Mouse (Mus musculus) thymus, postnatal 36 days (tissue): ENCODE measurements around the gene Dhdh.
"Not testable (repeated sequence)": the region's sequence is repeated elsewhere in the genome, so short reads cannot be mapped to it uniquely, and the experiment has no call there.

ENCODE experiments used
- DNase-seq, 2 experiments: peaks; one replicate each; pipeline ENCODE4 v3.0.0; 2022; ENCODE audit warnings: mixed read lengths in 2 of 2

Dhdh gene

DNA sequence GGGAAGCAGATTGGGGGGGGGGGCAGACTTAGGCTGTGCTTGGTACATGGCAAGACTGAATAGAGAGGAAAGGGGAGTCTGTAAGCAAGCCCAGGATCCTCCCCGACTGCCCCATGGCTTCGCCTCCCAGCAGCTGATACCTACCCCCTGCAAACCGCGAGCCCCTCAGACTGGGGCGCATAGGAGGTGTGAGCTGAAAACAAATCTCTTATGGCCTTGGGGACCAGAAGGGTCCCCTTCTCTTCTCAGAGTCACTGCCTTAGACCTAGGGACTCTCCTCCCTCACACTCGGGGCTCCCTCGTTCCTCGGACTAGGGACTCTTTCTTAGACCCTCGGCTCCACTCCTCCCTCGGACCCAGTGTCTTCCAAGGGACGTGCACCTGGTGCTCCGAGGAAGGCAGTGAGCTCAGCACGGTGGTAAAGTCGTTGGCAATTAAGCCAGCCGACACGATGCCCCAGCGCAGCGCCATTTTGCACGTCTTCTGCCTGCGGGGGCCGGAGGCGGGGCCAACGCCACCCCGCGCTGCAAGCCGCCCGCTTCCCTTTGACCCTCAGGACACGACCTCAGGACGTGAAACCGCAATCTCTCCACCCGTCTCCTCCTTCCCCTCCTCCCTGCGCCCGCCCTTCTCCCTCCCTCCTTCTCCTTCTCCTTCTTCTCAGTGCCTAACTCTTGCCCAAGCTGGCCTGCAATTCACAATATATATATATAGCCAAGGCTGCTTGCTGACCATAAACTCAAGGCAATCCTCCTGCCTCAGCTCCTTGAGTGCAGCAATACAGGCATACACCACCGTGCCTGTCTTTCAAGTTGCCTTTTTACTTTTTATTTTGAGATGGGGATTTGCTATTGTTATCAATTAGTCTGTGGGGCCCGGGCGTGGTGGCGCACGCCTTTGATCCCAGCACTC, at the start of gene Dhdh:
Gene Dhdh (minus strand): TSS at position 513 of the 912 bp plus-strand sequence.
- peak; percentile 38 to 41 for DNase-seq

DNA sequence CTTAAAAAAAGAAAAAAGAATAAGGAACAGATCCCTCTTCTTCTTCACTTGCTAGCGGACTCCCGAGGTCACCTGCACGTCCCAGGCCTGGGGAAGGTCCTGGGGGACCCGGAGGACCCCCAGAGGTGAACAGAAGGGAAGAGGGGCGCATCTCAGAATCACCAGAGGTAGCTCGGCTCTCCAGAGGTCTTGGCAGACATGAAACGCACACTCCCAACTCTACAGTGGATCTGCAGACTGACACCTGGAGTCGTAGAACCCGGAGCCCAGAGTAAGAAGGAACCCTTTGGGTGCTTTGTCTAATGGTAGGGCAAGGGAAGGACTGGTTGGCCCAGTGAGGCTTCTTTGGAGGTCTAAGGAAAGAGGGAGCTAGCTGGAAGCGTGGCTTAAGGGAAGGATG, 49.0 kb upstream of the Dhdh start:
- no peak for DNase-seq

DNA sequence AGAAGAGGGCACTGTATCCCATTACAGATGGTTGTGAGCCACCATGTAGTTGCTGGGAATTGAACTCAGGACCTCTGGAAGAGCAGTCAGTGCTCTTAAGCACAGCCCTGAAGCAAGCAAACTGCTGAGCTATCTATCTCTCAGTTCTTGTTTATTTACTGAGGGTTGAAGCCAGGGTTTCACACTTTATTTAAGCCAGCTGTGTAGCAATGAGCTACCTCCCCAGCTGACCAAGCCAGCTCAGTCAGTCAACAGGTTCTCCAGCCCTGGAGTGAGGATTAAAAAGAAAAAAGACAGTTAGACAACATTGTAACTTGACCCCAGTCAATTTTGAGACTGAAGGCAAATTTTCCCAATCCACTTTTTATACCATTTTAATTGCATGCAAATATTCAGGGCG, 47.1 kb upstream of the Dhdh start:
- no peak for DNase-seq

DNA sequence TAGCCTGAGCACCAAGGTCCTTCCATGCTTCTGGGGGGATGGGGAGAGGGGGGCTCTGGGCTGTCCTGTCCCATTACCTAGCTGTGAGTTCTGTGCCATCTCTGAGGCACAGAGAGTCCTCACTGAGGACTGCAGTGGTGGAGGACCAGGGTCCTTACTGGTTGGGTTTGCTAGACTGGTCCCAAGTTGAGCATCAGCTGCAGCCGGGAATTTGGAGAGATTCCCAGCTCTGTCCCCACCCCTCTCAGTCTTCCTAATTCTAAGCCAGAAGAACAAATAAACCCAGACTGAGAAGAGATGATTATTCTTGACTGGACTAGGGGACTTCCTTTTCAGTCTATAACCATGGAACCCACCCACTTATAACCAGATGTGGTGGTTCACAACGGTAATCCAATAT, 42.0 kb upstream of the Dhdh start:
- DNase-seq, result no peak

DNA sequence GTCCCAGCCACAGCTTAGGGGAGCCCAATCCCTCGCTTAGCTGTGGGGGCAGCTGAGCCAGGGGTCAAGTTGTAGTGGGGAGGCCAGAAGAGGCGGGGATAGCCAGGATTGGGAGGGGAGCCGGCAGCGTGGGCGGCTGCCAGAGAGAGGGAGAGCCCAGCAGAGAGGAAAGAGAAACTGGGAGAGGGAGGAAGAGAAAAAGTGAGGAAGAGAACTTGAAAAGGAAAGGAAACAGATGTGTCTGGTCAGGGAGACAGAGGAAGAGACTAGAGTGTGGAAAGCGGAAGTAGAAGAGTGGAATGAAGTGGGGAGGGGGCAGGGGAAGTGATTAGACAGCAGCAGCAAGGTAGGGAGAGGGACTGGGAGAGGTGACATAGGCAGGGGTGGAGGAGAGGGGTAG, 40.9 kb upstream of the Dhdh start:
- DNase-seq, result no peak

DNA sequence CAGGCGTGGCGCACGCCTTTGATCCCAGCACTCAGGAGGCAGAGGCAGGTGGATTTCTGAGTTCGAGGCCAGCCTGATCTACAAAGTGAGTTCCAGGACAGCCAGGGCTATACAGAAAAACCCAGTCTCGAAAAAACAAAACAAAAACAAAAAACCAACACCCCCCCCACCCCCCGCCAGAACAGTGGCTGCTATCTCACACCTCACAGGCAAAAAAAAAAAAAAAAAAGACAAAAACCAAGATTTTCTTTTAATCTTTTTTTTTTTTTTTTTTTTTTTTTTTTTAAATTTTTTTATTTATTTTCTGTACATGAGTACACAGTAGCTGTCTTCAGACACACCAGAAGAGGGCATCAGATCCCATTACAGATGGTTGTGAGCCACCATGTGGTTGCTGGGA, 38.6 kb upstream of the Dhdh start:
- DNase-seq, result not testable (repeated sequence)

DNA sequence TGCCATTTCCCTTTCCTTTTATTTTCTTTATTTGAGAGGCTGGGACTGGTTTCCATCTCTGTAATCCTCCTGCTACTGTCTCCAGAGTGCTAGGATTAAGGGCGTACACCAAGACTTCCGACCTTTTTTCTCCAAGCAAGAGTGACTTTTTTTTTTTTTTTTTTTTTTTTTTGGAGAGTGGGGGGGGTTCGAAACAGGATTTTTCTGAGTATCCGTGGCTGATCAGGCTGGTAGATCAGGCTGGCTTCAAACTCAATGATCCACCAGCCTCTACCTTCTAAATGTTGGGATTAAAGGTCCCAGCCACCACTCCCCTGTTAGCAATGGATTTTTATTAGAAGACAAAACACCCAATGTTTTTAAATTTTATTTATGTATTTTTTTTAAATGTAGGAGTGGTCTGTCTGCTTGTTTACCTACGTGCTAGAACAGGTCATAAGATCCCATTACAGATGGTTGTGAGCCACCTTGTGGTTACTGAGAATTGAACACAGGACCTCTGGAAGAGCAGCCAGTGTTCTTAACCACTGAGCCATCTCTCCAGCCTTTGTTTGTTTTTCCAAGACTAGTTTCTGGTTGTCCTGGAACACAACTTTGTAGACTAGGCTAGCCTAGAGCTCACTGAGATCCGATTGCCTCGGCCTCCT, 38.0 kb upstream of the Dhdh start:
- peak in 1 of 2 experiments; percentile 19 for DNase-seq

DNA sequence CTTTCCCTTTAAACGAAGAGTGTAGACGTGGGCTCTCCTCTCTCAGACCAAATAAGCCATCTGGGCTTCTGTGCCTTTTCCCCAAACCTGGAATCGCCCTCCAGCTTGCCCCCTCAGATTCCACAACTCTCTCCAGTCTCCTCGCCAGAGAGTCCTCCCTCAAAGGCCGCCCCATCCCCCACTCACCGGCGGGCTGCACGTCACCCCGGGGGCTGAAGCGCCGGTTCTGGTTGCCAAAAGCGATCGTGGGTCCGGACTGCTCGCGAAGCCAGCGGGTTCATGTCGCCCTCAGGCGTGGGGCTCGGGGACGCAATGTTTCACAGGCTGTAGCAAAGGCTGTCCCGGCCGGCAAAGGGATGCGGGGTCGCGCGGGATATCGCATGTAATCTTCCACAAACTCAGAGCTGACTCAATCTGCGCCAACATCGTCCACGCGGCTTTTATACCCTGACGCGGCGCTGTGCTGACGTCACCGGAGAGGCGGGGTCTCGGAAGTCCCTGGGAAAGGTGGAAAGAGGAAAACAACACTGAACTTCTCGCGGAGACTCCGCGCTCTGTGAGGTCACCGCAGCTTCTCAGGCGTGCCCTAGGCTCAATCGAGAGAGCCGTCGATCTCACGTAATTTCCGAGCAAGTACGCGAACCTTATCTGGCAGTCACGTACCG, 37.3 kb upstream of the Dhdh start, which contains the start of the genes Ppp1r15a and Plekha4:
Gene Ppp1r15a (minus strand): TSS at position 460 of the 665 bp plus-strand sequence.
Gene Plekha4 (plus strand): TSS at position 522 of the 665 bp plus-strand sequence.
- DNase-seq, result peak; percentile 94 to 97

DNA sequence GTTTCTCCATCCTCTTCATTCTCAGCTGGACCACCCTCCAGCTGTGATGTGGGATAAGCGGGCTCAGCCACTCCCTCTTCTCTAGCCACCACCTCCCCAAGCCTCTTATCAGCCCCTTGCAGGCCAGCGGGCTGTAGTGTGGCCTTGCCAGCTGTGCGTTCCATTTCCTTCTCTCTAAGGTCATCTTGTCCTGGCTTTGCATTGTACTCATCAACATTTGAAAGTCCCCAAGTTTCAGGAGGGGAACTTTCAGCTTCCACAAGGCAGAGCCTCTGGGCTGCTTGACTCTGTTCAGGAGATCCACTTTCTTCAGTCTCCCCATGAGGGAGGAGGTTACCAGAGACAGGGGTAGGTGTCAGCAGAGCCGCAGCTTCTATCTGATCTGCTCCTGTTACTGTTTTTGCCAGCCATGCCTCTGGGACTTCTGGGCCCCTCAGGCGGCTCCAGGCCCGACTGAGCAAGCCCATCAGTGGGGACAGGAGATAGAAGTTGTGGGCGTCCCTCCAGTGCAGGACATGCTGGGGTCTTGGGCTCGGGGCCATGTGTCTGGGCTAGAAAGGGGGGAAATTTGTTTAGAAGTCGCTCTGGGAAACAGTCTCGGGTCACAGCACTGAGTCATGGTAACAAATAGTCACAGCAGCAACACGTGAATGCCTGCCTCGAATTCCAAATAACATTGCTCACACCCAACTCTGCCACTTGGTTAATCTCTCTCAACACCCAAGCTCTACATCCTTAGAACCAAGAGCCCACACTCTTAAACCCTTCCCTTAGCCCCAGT, 36.4 kb upstream of the Dhdh start:
- DNase-seq, result no peak

DNA sequence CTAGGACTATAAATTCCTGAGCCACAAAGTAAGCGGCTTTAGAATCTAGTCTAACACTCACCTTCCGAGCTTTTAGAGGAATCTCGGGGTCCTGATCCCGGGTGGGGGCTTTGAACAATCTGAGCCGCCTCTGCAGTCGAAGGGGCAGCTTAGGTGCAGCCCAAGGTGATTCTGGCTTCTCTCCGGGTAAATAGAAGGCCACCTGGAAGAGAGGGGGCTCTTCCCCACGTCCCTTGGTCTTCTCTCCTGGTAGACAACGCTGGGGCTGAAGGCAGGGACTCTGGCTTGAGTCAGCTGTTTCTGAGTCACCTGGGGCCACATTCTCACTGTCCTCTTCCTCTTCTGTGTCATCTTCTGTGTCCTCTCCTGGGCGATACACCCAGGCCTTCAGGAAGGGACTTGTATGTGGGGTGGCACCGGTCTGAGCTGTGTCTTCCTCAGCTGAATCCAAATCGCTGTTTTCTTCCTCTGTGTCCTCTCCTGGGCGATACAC, 35.1 kb upstream of the Dhdh start:
- no peak for DNase-seq

DNA sequence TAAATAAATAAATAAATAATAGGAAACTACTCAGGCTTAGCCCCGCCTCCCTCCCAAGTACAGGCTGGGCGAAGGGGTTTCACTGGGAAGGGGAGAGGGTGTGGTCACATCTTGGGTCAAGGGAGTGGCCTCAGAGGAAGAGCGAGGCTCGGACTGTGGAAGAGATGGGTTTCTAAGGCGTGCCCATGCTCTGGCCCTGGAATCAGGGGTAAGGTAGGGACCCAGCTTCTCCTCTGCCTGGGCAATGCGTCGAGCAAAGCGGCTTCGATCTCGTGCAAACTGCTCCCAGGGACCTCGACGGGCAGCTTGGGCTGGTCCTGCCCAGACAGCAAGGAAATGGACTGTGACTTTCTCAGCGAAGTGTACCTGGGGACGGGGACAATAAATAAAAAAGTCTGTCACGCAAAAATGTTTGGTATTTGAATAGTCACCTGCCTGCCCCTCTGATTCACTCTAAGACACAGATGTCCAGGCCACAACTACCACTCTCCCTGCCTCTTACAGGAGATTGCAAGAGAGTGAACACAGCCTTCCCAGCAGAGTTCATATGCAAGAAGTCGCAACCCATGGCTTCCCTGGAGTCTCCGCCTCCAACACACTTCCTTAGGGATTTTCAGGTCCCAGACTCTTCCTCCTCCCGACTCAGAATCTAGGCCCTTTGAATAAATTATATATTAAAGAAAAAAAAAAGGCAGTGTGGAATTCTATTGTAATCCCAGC, 34.5 kb upstream of the Dhdh start:
- peak in 1 of 2 experiments; percentile 22 for DNase-seq

DNA sequence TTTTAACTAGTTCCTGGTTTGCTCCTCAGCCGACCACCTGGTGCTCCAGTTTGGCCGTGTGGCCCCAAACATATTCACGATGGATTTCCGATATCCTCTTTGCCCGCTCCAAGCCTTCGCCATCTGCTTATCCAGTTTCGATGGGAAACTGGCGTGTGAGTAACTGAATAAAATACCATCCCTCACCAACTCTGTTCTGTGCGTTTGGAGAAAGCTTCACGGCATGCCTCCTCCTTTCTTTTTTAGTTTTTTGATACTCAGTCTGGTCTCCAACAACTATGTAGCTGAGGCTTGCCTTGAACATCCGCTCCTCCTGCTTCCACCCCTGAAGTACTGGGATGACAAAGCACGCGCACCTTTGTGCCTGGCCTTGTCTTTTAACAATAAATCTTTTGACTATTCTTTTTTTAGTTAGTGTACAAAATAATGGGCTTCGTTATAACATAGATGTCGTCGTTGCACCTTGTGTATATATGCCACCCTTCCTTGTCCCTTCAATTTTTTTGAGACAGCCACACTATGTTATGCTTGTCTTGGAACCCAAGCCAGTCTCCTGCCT, 33.7 kb upstream of the Dhdh start:
- DNase-seq, result no peak

DNA sequence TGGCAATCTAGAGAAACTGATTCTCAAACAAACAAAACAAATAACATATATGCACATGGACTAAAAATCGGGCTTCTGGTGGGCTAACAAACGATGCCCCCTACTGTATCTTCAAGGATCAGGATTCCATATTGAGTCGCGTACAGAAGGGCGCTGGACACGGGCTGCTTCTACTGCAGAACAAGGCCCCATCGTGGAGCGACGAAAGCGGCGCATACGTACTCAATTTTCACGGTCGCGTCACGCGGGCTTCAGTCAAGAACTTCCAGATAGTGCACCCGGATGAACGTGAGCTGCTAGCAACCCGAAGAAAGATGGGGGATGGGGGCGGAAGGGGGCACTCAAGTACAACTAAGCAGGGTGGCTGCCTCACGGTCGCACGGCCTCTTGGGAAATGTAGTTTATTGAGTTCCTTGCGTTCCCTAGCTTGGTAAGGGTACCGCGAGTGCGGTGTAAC, 33.2 kb upstream of the Dhdh start:
- peak; percentile 89 to 92 for DNase-seq

DNA sequence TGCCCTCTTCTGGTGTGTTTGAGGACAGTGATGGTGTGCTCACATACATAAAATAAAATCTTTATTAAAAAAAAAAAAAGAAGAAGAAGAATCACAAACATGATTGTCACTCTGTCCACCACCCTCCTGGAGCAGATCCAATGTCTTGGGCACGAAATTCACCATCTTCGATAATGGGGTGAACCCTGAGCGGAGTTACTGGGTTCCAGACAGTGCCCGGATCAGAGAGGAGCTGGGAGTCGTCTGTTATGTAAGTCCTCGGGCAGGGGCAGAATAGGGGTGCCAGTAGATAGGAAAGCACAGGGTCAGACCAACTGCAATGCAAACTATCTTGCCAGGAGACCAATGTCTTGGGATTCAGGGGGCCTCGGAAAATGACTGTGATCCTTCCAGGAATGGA, 32.0 kb upstream of the Dhdh start:
- no peak for DNase-seq

DNA sequence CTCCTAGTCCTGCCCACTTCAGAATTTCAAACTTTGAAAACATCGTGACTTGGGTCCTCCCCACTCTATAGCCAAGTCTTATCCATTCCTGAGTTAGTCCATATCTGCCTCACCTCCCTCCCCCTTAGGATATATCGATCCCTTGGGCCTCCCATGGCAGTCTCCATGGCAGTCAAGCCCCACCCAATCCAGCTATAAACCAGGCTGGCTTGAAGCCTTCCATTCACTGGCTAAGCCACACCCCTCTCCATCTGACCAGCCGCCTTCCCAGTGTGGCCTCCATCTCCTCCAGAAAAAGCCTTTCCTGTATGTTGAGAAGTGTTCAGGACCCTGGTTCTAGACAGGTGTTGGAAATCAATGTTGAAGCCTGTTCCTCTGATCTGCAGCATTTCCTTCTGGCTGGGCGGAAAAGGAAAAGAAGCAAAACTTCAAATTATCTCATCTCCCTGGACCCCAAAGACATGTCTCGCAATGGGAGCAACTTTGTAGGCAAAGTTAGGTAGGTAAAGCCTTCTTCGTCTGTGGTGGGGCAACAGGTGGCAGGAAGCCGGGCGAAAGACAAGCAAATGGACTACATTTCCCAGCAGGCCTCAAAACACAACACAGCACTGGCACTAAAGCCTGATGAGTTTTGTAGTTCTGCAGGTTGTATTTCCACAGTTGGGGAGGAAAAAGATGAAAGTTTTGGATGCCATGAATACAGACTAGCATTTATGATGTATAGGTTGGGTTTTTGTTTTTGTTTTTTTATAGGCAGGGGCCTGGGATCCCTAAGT, 30.9 kb upstream of the Dhdh start:
- DNase-seq, result peak; percentile 41 to 55

DNA sequence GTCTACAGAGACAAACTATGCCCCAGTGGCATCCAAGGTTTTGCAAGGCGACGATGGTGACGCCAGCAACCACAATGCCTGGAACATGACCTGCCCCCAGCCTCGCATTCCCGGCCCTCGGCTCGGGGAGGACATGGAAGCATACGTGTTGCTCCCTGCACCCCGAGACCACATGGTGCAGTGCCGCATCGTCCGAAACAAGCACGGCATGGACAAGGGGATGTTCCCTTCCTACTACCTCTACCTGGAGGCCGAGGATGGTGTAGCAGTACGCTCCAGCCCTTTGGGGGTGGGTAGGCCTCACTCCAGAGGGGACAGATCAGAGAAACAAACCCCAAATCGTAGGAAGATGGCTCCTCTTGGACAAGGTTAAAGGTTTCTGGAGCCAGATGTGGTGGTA, 30.0 kb upstream of the Dhdh start:
- peak in 1 of 2 experiments; percentile 22 for DNase-seq

DNA sequence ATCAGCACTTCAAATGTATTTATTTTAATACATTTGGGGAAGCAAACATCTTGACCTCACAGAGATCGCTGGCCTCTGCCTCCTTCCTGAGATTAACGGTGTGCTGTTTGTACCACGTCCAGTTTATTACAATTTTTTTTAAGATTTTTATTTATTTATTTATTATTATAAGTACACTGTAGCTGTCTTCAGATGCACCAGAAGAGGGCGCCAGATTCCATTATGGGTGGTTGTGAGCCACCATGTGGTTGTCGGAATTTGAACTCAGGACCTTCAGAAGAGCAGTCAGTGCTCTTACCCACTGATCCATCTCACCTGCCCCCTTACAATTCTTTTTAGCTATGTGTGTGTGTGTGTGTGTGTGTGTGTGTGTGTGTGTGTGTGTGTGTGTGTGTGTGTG, 28.2 kb upstream of the Dhdh start:
- DNase-seq, result not testable (repeated sequence)

DNA sequence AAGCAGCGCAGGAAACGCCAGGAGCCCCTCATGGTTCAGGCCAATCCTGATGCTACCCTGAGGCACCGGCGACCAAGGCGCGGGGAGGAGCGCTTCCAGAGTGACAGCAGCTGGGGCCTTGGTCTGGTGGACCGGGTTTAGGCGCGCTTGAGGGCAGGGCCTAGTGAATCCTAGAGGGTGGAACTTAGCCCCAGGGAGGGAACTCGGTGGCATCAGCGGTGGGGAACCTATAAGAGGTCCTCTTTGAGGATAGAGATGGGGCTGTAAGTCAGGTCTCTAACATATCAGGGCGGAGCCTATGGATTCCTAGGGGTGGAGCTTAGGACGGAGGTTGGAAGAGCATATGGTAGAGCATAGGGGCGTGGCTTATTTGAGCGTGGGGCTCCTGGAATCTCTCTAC, 26.8 kb upstream of the Dhdh start:
- DNase-seq, result no peak

DNA sequence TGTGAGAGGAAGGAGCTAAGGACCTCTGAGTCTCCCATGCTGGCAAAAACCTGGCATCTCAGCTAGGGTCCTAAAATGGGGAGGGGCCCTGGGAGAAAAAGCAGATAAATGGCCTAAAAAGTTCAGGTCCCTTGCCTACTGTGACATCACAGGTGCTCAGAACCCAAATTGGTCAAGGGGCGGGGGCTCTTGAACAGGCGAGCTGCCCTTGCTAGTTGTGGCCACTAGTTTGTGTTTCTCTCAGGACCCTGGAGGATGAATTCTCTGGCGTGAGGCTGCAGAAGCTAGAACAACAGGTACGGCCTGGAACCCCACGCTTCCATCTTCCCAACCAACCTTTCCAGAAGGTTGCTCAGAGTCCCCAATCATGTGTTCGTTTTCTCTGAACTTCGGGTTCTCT, 25.8 kb upstream of the Dhdh start:
- DNase-seq, result no peak
